ENCODE assay signal across 13 mouse cellular contexts in genomic region chr10:71343130-71343529, GRCm38 (mm10). TPM values are rescaled to one million over a fixed set of nuclear protein-coding genes. Genes with fewer than 3 reads are reported as not detected.
DNase-seq lines count a peak whose midpoint lies in the region; ATAC-seq and TF ChIP-seq lines count a peak whose summit lies in the region.
"Had no signal": no experiment of that assay in that cellular context is flagged by ENCODE, and none has a peak within 500 bp of the region (broad histone marks: within the 10 kb centered on the region; RNA-seq: fewer than 3 reads in every experiment).

No protein-coding gene starts in this region.

- H3K9ac ChIP-seq in heart, embryonic 14.5 days (ENCODE audit: low read length) = peak overlapping the region; percentile 91; the same call in 1 of the 2 replicates
- no peak overlapping the region for H3K9ac ChIP-seq in midbrain, embryonic 11.5 days (ENCODE audit: low read length)
- H3K9ac ChIP-seq in midbrain, embryonic 16.5 days (ENCODE audit: low read depth, low read length) = no peak overlapping the region
- no peak overlapping the region for H3K9ac ChIP-seq in hindbrain, postnatal 0 days (replicated peaks; ENCODE audit: low read length)
- H3K9ac ChIP-seq in midbrain, embryonic 14.5 days (replicated peaks; ENCODE audit: low read length) = no peak overlapping the region

- no peak overlapping the region for H3K4me3 ChIP-seq in heart, embryonic 14.5 days (ENCODE audit: control insufficient read depth in 1 of 2, insufficient read depth in 1 of 2, low read depth in 1 of 2, low read length in 2 of 2)
- no peak overlapping the region for H3K4me3 ChIP-seq in heart, embryonic 10.5 days
- H3K4me3 ChIP-seq in midbrain, embryonic 11.5 days (ENCODE audit: low read depth, low read length) = no peak overlapping the region
- no peak overlapping the region for H3K4me3 ChIP-seq in midbrain, embryonic 16.5 days (ENCODE audit: low read depth, low read length)
- no peak overlapping the region for H3K4me3 ChIP-seq in hindbrain, postnatal 0 days (ENCODE audit: low read length)
- no peak overlapping the region for H3K4me3 ChIP-seq in midbrain, embryonic 14.5 days (replicated peaks; ENCODE audit: low read depth, low read length)

- no peaks in the 10 kb centered on the region for H3K36me3 ChIP-seq in heart, embryonic 14.5 days (ENCODE audit: control insufficient read depth, insufficient read depth, low read length)
- no peaks in the 10 kb centered on the region for H3K36me3 ChIP-seq in heart, embryonic 10.5 days
- no peaks in the 10 kb centered on the region for H3K36me3 ChIP-seq in midbrain, embryonic 11.5 days (ENCODE audit: control insufficient read depth, insufficient read depth, low read length)
- H3K36me3 ChIP-seq in midbrain, embryonic 16.5 days (ENCODE audit: control insufficient read depth, insufficient read depth, low read length) = no peaks in the 10 kb centered on the region
- no peaks in the 10 kb centered on the region for H3K36me3 ChIP-seq in hindbrain, postnatal 0 days (ENCODE audit: insufficient read depth, low read length)
- no peaks in the 10 kb centered on the region for H3K36me3 ChIP-seq in midbrain, embryonic 14.5 days (ENCODE audit: control insufficient read depth, insufficient read depth, low read length)

- H3K27me3 ChIP-seq in heart, embryonic 14.5 days (ENCODE audit: control insufficient read depth, insufficient read depth, low read length) = no peaks in the 10 kb centered on the region
- no peaks in the 10 kb centered on the region for H3K27me3 ChIP-seq in heart, embryonic 10.5 days (ENCODE audit: insufficient read depth, poor library complexity, severe bottlenecking)
- H3K27me3 ChIP-seq in midbrain, embryonic 11.5 days (ENCODE audit: control insufficient read depth, insufficient read depth, low read length) = no peaks in the 10 kb centered on the region
- H3K27me3 ChIP-seq in midbrain, embryonic 16.5 days (ENCODE audit: control insufficient read depth, insufficient read depth, low read depth, low read length) = no peaks in the 10 kb centered on the region
- H3K27me3 ChIP-seq in hindbrain, postnatal 0 days (ENCODE audit: insufficient read depth, low read length) = no peaks in the 10 kb centered on the region
- no peaks in the 10 kb centered on the region for H3K27me3 ChIP-seq in midbrain, embryonic 14.5 days (ENCODE audit: control insufficient read depth, insufficient read depth, low read length)

- H3K9me3 ChIP-seq in heart, embryonic 14.5 days (ENCODE audit: control insufficient read depth, low read length) = no peaks in the 10 kb centered on the region
- H3K9me3 ChIP-seq in heart, embryonic 10.5 days = no peaks in the 10 kb centered on the region
- H3K9me3 ChIP-seq in midbrain, embryonic 11.5 days (ENCODE audit: control insufficient read depth, low read length) = no peaks in the 10 kb centered on the region
- H3K9me3 ChIP-seq in midbrain, embryonic 16.5 days (replicated peaks; ENCODE audit: control insufficient read depth, low read length, poor library complexity, severe bottlenecking) = no peaks in the 10 kb centered on the region
- H3K9me3 ChIP-seq in hindbrain, postnatal 0 days (ENCODE audit: low read length) = no peaks in the 10 kb centered on the region
- no peaks in the 10 kb centered on the region for H3K9me3 ChIP-seq in midbrain, embryonic 14.5 days (ENCODE audit: control insufficient read depth, low read length)

- peaks cover 2 to 25% of the 10 kb centered on the region in 2 experiments; a peak in 3 of 4 replicates for H3K4me1 ChIP-seq in heart, embryonic 14.5 days (ENCODE audit: control insufficient read depth in 2 of 2, insufficient read depth in 2 of 2, low read length in 2 of 2)
- H3K4me1 ChIP-seq in heart, embryonic 10.5 days = peaks cover 31% of the 10 kb centered on the region
- H3K4me1 ChIP-seq in midbrain, embryonic 11.5 days (ENCODE audit: control insufficient read depth, insufficient read depth, low read length) = peaks cover 13% of the 10 kb centered on the region; the same call in 1 of the 2 replicates
- peaks cover 26% of the 10 kb centered on the region for H3K4me1 ChIP-seq in midbrain, embryonic 16.5 days (ENCODE audit: control insufficient read depth, insufficient read depth, low read length)
- H3K4me1 ChIP-seq in hindbrain, postnatal 0 days (ENCODE audit: insufficient read depth, low read length) = no peaks in the 10 kb centered on the region
- H3K4me1 ChIP-seq in midbrain, embryonic 14.5 days (ENCODE audit: control insufficient read depth, insufficient read depth, low read length) = peaks cover 14% of the 10 kb centered on the region

- H3K4me2 ChIP-seq in heart, embryonic 14.5 days (ENCODE audit: low read length) = no peak overlapping the region; the same call in 1 of the 2 replicates
- H3K4me2 ChIP-seq in midbrain, embryonic 11.5 days = no peak overlapping the region; the same call in 1 of the 2 replicates
- no peak overlapping the region for H3K4me2 ChIP-seq in midbrain, embryonic 16.5 days (ENCODE audit: low read length)
- 0 out of 2 replicates have a peak overlapping the region, but pooled peaks have one; percentile 86 for H3K4me2 ChIP-seq in hindbrain, postnatal 0 days (ENCODE audit: low read depth, low read length)
- peak overlapping the region; percentile 67; the same call in 1 of the 2 replicates for H3K4me2 ChIP-seq in midbrain, embryonic 14.5 days (ENCODE audit: low read length)

- H3K27ac ChIP-seq in heart, embryonic 14.5 days (replicated peaks in 1 of 2; ENCODE audit: control insufficient read depth in 1 of 2, insufficient read depth in 1 of 2, low read depth in 2 of 2, low read length in 2 of 2) = no peak overlapping the region
- no peak overlapping the region for H3K27ac ChIP-seq in heart, embryonic 10.5 days
- no peak overlapping the region for H3K27ac ChIP-seq in midbrain, embryonic 11.5 days (ENCODE audit: low read depth, low read length)
- H3K27ac ChIP-seq in midbrain, embryonic 16.5 days (ENCODE audit: low read length) = no peak overlapping the region
- H3K27ac ChIP-seq in hindbrain, postnatal 0 days = no peak overlapping the region
- H3K27ac ChIP-seq in midbrain, embryonic 14.5 days (replicated peaks; ENCODE audit: low read depth, low read length) = no peak overlapping the region

- TF ChIP-seq CTCF in hindbrain, postnatal 0 days (IDR thresholded peaks at IDR 0.05; ENCODE audit: low read depth) = no peak

- no peak for ATAC-seq in heart, embryonic 14.5 days (ENCODE audit: insufficient number of reproducible peaks, insufficient read depth, low FRiP score, low read depth)
- ATAC-seq in midbrain, embryonic 11.5 days (ENCODE audit: low FRiP score) = no peak
- no peak for ATAC-seq in midbrain, embryonic 16.5 days
- ATAC-seq in hindbrain, postnatal 0 days = no peak
- no peak for ATAC-seq in midbrain, embryonic 14.5 days (ENCODE audit: low FRiP score, low TSS enrichment)
- no peak for ATAC-seq in megakaryocyte progenitor cell, adult 5-6 weeks (replicated peaks; ENCODE audit: poor library complexity)
- ATAC-seq: CD4-positive, CD25-positive, alpha-beta regulatory T cell, adult 4 months; intestine, embryonic 16.5 days had no signal

- 92% methylated on average over 3 of the region's 3 CpGs for WGBS in heart, embryonic 14.5 days
- 84% methylated on average over 3 of the region's 3 CpGs for WGBS in heart, embryonic 10.5 days
- 88% methylated on average over 3 of the region's 3 CpGs for WGBS in midbrain, embryonic 11.5 days
- WGBS in midbrain, embryonic 16.5 days = 89% methylated on average over 3 of the region's 3 CpGs
- WGBS in hindbrain, postnatal 0 days = 88% methylated on average over 3 of the region's 3 CpGs
- 93% methylated on average over 3 of the region's 3 CpGs for WGBS in midbrain, embryonic 14.5 days

- DNase-seq in heart, embryonic 10.5 days (ENCODE audit: low spot score) = no peak
- peak; percentile 62 for DNase-seq in midbrain, embryonic 11.5 days (ENCODE audit: low spot score, missing footprints)
- DNase-seq in hindbrain, postnatal 0 days (ENCODE audit: low spot score) = no peak
- DNase-seq in midbrain, embryonic 14.5 days = no peak
- DNase-seq in cerebellum, adult 9-10 months = no peak
- DNase-seq: cerebellum, adult 11 months; heart, adult 18-20 months; lung, adult 2 months had no signal

RNA-seq across cellular contexts. Expression of gene Cisd1, which starts 1.6 kb away (rescaled TPM):
- polyA plus RNA-seq in heart, embryonic 14.5 days (2014; fragmentation: Nextera tagmentation; extraction: Ambion mirVana) = 217 and 220 TPM in 2 replicates
- 127 and 162 TPM in 2 replicates for polyA plus RNA-seq in heart, embryonic 10.5 days (2016; fragmentation: Nextera tagmentation; extraction: Ambion mirVana)
- 152 and 155 TPM in 2 replicates for polyA plus RNA-seq in midbrain, embryonic 11.5 days (2014; fragmentation: Nextera tagmentation; extraction: Ambion mirVana)
- 300 and 325 TPM in 2 replicates for polyA plus RNA-seq in midbrain, embryonic 16.5 days (2015; fragmentation: Nextera tagmentation; extraction: Ambion mirVana)
- total RNA-seq in hindbrain, postnatal 0 days (2014; rRNA removed) = 105 and 108 TPM in 2 replicates
- polyA plus RNA-seq in hindbrain, postnatal 0 days (2015; fragmentation: Nextera tagmentation; extraction: Ambion mirVana) = 388 and 399 TPM in 2 replicates
- polyA plus RNA-seq in midbrain, embryonic 14.5 days (2014; fragmentation: Nextera tagmentation; extraction: Ambion mirVana) = 281 and 329 TPM in 2 replicates
- 32.8 and 36.6 TPM in 2 replicates for total RNA-seq in megakaryocyte progenitor cell, adult 5-6 weeks (2015)
- 14.7 and 15.4 TPM in 2 replicates for total RNA-seq in megakaryocyte progenitor cell, adult 5-6 weeks (2017)

RNA-seq across cellular contexts. Expression of gene Ipmk, which starts 4.4 kb away (rescaled TPM):
- polyA plus RNA-seq in heart, embryonic 14.5 days (2014; fragmentation: Nextera tagmentation; extraction: Ambion mirVana) = 8.7 and 8.8 TPM in 2 replicates
- 10.6 and 11.7 TPM in 2 replicates for polyA plus RNA-seq in heart, embryonic 10.5 days (2016; fragmentation: Nextera tagmentation; extraction: Ambion mirVana)
- 24.8 and 24.9 TPM in 2 replicates for polyA plus RNA-seq in midbrain, embryonic 11.5 days (2014; fragmentation: Nextera tagmentation; extraction: Ambion mirVana)
- 16.5 and 19.3 TPM in 2 replicates for polyA plus RNA-seq in midbrain, embryonic 16.5 days (2015; fragmentation: Nextera tagmentation; extraction: Ambion mirVana)
- 17.3 and 19.0 TPM in 2 replicates for total RNA-seq in hindbrain, postnatal 0 days (2014; rRNA removed)
- 14.0 and 14.4 TPM in 2 replicates for polyA plus RNA-seq in hindbrain, postnatal 0 days (2015; fragmentation: Nextera tagmentation; extraction: Ambion mirVana)
- 21.1 and 22.0 TPM in 2 replicates for polyA plus RNA-seq in midbrain, embryonic 14.5 days (2014; fragmentation: Nextera tagmentation; extraction: Ambion mirVana)
- 25.7 and 26.0 TPM in 2 replicates for total RNA-seq in megakaryocyte progenitor cell, adult 5-6 weeks (2015)
- 24.8 and 25.4 TPM in 2 replicates for total RNA-seq in megakaryocyte progenitor cell, adult 5-6 weeks (2017)

RNA-seq across cellular contexts. Expression of gene Ube2d1, which starts 58.1 kb away (rescaled TPM):
- 74.3 and 74.4 TPM in 2 replicates for polyA plus RNA-seq in heart, embryonic 14.5 days (2014; fragmentation: Nextera tagmentation; extraction: Ambion mirVana)
- polyA plus RNA-seq in heart, embryonic 10.5 days (2016; fragmentation: Nextera tagmentation; extraction: Ambion mirVana) = 59.7 and 65.2 TPM in 2 replicates
- polyA plus RNA-seq in midbrain, embryonic 11.5 days (2014; fragmentation: Nextera tagmentation; extraction: Ambion mirVana) = 176 and 184 TPM in 2 replicates
- polyA plus RNA-seq in midbrain, embryonic 16.5 days (2015; fragmentation: Nextera tagmentation; extraction: Ambion mirVana) = 187 and 193 TPM in 2 replicates
- total RNA-seq in hindbrain, postnatal 0 days (2014; rRNA removed) = 58.8 and 72.3 TPM in 2 replicates
- 126 and 145 TPM in 2 replicates for polyA plus RNA-seq in hindbrain, postnatal 0 days (2015; fragmentation: Nextera tagmentation; extraction: Ambion mirVana)
- polyA plus RNA-seq in midbrain, embryonic 14.5 days (2014; fragmentation: Nextera tagmentation; extraction: Ambion mirVana) = 246 and 254 TPM in 2 replicates
- 64.9 and 65.5 TPM in 2 replicates for total RNA-seq in megakaryocyte progenitor cell, adult 5-6 weeks (2015)
- total RNA-seq in megakaryocyte progenitor cell, adult 5-6 weeks (2017) = 9.7 and 10.5 TPM in 2 replicates

Comparison
In these comparisons a context has a peak if more than half of its experiments do, and no peak if none do; other contexts are left out.
1. H3K4me2 ChIP-seq: peak in hindbrain, postnatal 0 days (single experiment) and midbrain, embryonic 14.5 days (single experiment); none in heart, embryonic 14.5 days (single experiment), midbrain, embryonic 11.5 days (single experiment) and midbrain, embryonic 16.5 days (single experiment).